Mouse (Mus musculus) hindbrain, embryonic 11.5 days (tissue): ENCODE data around the gene Cox4i1. TPM values are rescaled to one million over a fixed set of nuclear protein-coding genes. Genes with fewer than 3 reads are reported as not detected.

ENCODE experiments used
- ATAC-seq: fragments of 200-750 bp; cut with Nextera tagmentation; 2 replicates; pipeline ENCODE4 v1.8.0; 2017; ENCODE audit warnings: mild to moderate bottlenecking, moderate TSS enrichment, moderate library complexity; ENCODE audit not compliant: low FRiP score
- DNase-seq: peaks from one replicate; pipeline ENCODE4 v3.0.0-alpha.2; 2015; ENCODE audit warnings: low spot score
- H3K27ac ChIP-seq: fragments of 300-500 bp; sonication (generic); 2 replicates; pipeline ENCODE4 v1.5.1; 2014; ENCODE audit warnings: mild to moderate bottlenecking, low read depth, low read length
- H3K27me3 ChIP-seq: fragments of 300-500 bp; sonication (generic); 2 replicates; pipeline ENCODE4 v1.6.1; 2014; ENCODE audit warnings: mild to moderate bottlenecking, low read length, moderate library complexity, mixed read lengths; ENCODE audit not compliant: control insufficient read depth, insufficient read depth
- H3K36me3 ChIP-seq: fragments of 300-500 bp; sonication (generic); 2 replicates; pipeline ENCODE4 v1.6.1; 2014; ENCODE audit warnings: mild to moderate bottlenecking, low read length, moderate library complexity, mixed read lengths; ENCODE audit not compliant: control insufficient read depth, insufficient read depth
- H3K4me1 ChIP-seq: fragments of 300-500 bp; sonication (generic); replicated peaks from 2 replicates; pipeline ENCODE4 v1.6.1; 2014; ENCODE audit warnings: low read length, mixed read lengths; ENCODE audit not compliant: control insufficient read depth, insufficient read depth
- H3K4me2 ChIP-seq: fragments of 300-500 bp; sonication (generic); replicated peaks from 2 replicates; pipeline ENCODE4 v1.6.1; 2014; ENCODE audit warnings: mild to moderate bottlenecking, low read depth, low read length
- H3K4me3 ChIP-seq: fragments of 300-500 bp; sonication (generic); 2 replicates; pipeline ENCODE4 v1.5.1; 2014; ENCODE audit warnings: low read depth, low read length
- H3K9ac ChIP-seq: fragments of 300-500 bp; sonication (generic); 2 replicates; pipeline ENCODE4 v1.6.1; 2014; ENCODE audit warnings: low read depth, low read length
- H3K9me3 ChIP-seq: fragments of 300-500 bp; sonication (generic); 2 replicates; pipeline ENCODE4 v1.6.1; 2016; ENCODE audit warnings: low read length; ENCODE audit not compliant: control insufficient read depth
- WGBS: fragments of 180-500 bp; shearing (Covaris S2); extraction: QIAGEN DNeasy Blood & Tissue Kit; methylation state at CpG from one replicate; pipeline ENCODE4 v1.1.7; 2014; 5-methylcytosine and 5-hydroxymethylcytosine counted together
- polyA plus RNA-seq: library from polyadenylated mRNA; unstranded; fragments of >200 nt; fragmentation: Nextera tagmentation; extraction: Ambion mirVana; gene quantifications from 2 replicates; pipeline ENCODE4 v1.2.1, GENCODE M21; 2014

The Cox4i1 gene
- polyA plus RNA-seq, 1 experiment from 2014 or later: 997 TPM

DNA sequence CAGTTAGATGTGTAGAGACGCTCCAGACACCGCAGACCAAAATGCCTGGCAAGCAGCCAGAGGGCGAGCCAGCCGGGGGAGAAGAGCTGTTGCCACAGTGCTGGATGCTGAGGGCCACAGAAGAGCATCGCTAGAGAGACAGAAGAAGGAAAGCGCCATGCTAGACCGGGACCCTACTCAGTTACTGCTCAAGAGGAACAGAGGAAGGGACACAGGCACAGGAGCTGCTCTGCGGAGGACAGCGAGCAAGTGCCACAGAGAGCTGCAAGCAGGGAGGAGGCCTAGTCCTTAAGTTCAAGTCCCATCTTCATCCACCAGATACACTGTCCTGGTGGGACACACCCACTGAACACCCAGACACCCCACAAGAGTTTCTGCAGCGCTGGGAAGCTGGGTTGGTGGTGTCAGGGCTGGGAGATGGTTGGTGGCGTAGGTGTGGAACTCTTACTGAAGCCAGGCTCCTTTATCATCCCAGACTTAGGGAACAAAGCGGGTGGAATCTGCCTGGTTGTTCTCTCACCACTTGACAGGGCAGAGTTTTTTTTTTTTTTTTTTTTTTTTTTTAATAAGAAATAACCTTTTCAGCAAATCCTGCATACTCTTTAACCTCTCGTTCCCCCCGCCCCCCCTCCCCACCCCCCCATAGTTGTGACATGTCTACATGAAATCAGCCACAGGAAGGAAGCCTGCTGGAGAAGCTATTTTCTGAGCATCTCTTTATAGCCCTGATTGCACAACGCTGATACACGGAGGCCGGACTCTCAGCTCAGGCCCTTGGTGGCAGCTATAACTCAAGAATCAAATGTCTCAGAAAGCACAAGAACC lies 29.3 kb downstream of the Cox4i1 start:
- Histone ChIP-seq H3K27ac (no peak overlapping the region), H3K36me3 (no peaks in the 10 kb centered on the region), H3K4me2 (no peak overlapping the region), H3K4me3 (no peak overlapping the region), H3K9ac (no peak overlapping the region), H3K27me3 (no peaks in the 10 kb centered on the region), H3K9me3 (no peaks in the 10 kb centered on the region), H3K4me1 (peaks cover 3% of the 10 kb centered on the region; the same call in 1 of the 2 replicates)
- DNase-seq (no peak), ATAC-seq (no peak)
- whole genome bisulfite sequencing: 89% methylated on average over 17 of the region's 17 CpGs

DNA sequence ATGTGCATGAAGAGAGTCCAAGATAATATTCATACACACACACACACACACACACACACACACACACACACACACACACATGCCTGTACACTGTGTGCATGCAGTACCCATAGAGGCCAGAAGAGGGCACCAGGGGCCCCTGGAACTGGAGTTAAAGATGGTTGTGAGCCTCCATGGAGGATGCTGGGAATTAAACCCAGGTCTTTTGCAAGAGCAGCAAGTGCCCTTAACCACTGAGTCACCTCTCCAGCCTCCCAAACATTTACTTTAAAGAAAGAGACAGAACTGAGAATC lies 29.9 kb downstream of the Cox4i1 start:
- Histone ChIP-seq H3K9me3 (no peaks in the 10 kb centered on the region), H3K27ac (no peak overlapping the region), H3K27me3 (no peaks in the 10 kb centered on the region), H3K9ac (no peak overlapping the region), H3K36me3 (no peaks in the 10 kb centered on the region), H3K4me2 (no peak overlapping the region), H3K4me3 (no peak overlapping the region), H3K4me1 (peaks cover 3% of the 10 kb centered on the region; the same call in 1 of the 2 replicates)
- ATAC-seq (no peak), DNase-seq (no peak)

DNA sequence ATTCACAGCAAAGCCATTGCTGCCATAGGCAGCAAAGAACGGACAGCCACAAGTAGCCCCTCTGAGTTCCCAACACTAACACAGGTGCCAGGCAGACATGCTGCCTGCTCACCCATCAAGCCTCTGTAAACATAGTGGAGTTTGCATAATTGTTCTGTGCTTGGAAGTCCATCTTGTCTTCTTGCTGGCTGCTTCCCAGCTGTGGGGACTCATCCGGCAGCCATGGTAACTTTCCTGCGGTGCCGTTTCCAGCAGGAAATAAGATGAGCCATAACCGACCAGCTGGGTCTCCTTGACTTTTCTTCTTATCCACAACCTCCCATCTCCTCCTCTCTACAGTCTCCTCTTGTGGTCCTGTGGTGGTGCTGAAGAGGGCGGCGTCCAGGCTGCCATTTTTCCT lies 30.4 kb downstream of the Cox4i1 start:
- H3K4me1 ChIP-seq: peaks cover 3% of the 10 kb centered on the region; the same call in 1 of the 2 replicates
- 95% methylated on average over 7 of the region's 7 CpGs for WGBS
- no peak overlapping the region for H3K4me3 ChIP-seq
- ATAC-seq: no peak
- no peak overlapping the region for H3K9ac ChIP-seq
- no peak for DNase-seq
- no peak overlapping the region for H3K4me2 ChIP-seq
- no peaks in the 10 kb centered on the region for H3K36me3 ChIP-seq
- no peak overlapping the region for H3K27ac ChIP-seq
- H3K27me3 ChIP-seq: no peaks in the 10 kb centered on the region
- H3K9me3 ChIP-seq: no peaks in the 10 kb centered on the region

DNA sequence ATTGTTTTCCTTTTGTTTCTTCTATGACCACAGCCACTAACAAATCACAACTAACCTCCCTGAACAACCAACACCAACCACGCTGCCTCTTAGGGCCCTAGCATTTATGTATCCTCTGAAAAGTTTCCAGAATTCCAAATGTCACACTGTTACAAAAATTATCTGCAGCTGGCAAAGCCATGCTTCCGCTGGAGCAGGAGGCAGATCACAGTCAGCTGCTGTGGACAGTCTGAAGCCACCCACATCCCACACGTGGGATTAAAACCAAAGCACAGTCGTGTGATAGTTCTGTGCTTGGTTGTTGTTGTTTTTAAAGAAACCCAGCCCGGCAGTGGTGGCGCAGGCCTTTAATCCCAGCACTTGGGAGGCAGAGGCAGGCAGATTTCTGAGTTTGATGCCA lies 31.1 kb downstream of the Cox4i1 start:
- H3K4me2 ChIP-seq: no peak overlapping the region
- 81% methylated on average over 6 of the region's 6 CpGs for WGBS

DNA sequence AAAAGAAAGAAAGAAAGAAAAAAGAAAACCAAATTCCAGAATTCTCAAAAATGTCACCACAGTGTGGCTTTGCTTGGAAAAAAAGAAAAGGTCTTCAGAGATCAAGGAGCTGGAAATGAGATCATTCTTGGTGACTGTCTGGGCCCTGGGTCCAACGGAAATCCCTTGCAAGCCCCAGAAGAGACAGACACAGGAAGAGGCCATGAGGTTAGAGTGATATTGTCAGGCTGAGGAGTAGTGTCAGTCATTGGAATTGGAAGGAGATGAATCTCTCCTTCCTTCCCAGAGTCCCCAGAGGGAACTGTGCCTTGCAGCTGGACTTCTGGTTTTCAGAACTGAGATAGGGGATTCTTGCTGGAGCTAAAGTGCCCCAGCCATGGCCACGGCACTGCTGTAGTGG lies 31.5 kb downstream of the Cox4i1 start:
- no peaks in the 10 kb centered on the region for H3K27me3 ChIP-seq
- DNase-seq: no peak
- WGBS: 57% methylated on average over 2 of the region's 2 CpGs
- H3K9me3 ChIP-seq: no peaks in the 10 kb centered on the region
- H3K36me3 ChIP-seq: no peaks in the 10 kb centered on the region
- peaks cover 3% of the 10 kb centered on the region; the same call in 1 of the 2 replicates for H3K4me1 ChIP-seq
- no peak overlapping the region for H3K4me2 ChIP-seq
- ATAC-seq: no peak
- H3K4me3 ChIP-seq: no peak overlapping the region
- no peak overlapping the region for H3K9ac ChIP-seq
- H3K27ac ChIP-seq: no peak overlapping the region

More for the DNA sequence above, 31.1 kb downstream of the Cox4i1 start:
- no peak overlapping the region for H3K9ac ChIP-seq
- DNase-seq (no peak), ATAC-seq (no peak)
- H3K9me3 ChIP-seq: no peaks in the 10 kb centered on the region
- H3K27ac ChIP-seq: no peak overlapping the region
- H3K27me3 ChIP-seq: no peaks in the 10 kb centered on the region
- no peak overlapping the region for H3K4me3 ChIP-seq
- H3K4me1 ChIP-seq: peaks cover 3% of the 10 kb centered on the region; the same call in 1 of the 2 replicates
- H3K36me3 ChIP-seq: no peaks in the 10 kb centered on the region

DNA sequence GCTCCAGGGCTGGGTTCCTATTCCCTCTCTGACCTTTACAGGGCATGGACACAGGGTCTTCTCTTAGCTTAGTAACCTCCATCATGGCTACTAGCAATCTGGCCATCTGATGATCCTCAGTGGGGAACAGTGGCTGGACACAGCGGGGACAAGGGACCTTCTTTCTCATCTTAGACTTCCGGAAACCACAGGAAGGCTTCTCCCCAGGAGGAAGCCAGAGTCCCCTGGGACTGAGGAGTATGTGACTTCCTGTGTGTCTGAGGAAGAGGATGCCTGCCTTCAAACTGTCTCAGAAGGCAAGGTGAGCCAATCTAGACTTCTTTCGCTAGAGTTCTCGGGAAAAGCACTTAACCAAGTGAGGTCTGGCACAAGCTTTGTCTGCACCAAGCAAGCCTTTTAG lies 32.0 kb downstream of the Cox4i1 start:
- H3K9me3 ChIP-seq: no peaks in the 10 kb centered on the region
- H3K4me1 ChIP-seq: peaks cover 3% of the 10 kb centered on the region; the same call in 1 of the 2 replicates
- no peak for ATAC-seq
- DNase-seq: no peak
- no peak overlapping the region for H3K27ac ChIP-seq
- H3K27me3 ChIP-seq: no peaks in the 10 kb centered on the region
- no peak overlapping the region for H3K4me2 ChIP-seq
- 86% methylated on average over 4 of the region's 4 CpGs for WGBS
- H3K9ac ChIP-seq: no peak overlapping the region
- no peak overlapping the region for H3K4me3 ChIP-seq
- no peaks in the 10 kb centered on the region for H3K36me3 ChIP-seq

DNA sequence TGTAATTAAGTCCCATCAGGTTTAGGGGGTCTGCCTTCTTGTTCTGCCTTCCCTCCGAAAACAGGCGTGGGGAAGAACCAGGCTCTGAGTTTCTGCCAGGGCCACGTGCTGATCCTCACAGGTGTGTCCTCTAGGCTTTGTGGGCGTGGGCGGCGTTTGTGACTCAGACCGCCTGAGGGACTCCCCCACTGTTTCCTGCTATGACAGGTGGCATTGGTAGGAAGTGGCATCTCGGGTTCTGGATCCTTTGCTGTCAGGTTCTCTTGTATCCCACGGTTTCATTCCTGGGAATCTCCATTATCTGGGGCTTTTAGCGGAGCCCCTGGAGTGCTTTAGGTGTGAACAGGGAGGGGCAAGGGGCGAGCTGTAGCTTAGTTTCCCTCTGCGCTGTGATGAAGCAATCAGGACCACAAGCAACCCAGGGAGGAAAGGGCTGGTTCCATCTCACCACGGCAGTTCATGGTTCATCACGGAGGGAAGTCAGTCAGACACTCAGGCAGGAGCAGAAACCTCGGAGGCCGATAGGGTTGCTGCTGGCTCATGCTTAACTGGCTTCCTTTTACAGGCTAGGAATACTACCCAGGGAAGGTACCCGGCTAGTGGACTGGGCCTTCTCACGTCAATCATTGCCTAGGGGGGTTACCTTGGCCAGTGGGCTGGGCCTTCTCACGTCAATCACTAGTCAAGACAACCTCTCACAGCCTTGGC lies 33.9 kb downstream of the Cox4i1 start:
- DNase-seq (no peak), ATAC-seq (no peak)
- Histone ChIP-seq H3K36me3 (no peaks in the 10 kb centered on the region), H3K4me2 (no peak overlapping the region), H3K4me3 (no peak overlapping the region), H3K9ac (no peak overlapping the region), H3K27me3 (no peaks in the 10 kb centered on the region), H3K27ac (no peak overlapping the region), H3K4me1 (no peaks in the 10 kb centered on the region), H3K9me3 (no peaks in the 10 kb centered on the region)
- 68% methylated on average over 19 of the region's 19 CpGs for WGBS

DNA sequence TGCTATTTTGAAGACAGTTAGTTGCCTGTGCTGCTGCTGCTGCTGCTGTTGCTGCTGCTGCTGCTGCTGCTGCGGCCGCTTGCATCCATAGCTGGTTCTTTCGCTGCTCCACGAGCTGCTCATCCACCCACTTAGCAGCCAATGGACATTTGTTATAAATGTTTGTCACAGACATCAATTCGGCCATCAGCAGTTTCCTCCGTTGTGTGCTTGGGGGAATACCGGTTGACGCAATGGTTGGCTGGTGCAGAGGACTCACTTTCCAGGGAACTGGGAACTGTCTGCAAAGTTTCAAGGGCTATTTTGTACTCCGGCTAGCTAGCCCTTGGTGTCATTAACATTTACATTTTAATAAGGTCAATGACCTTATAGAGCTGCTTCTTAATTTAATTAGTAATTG lies 36.2 kb downstream of the Cox4i1 start:
- Histone ChIP-seq H3K9me3 (no peaks in the 10 kb centered on the region), H3K27ac (no peak overlapping the region), H3K4me3 (no peak overlapping the region), H3K36me3 (no peaks in the 10 kb centered on the region), H3K9ac (no peak overlapping the region), H3K4me1 (no peaks in the 10 kb centered on the region), H3K4me2 (no peak overlapping the region), H3K27me3 (no peaks in the 10 kb centered on the region)
- WGBS: 65% methylated on average over 9 of the region's 9 CpGs
- DNase-seq (no peak), ATAC-seq (no peak)

DNA sequence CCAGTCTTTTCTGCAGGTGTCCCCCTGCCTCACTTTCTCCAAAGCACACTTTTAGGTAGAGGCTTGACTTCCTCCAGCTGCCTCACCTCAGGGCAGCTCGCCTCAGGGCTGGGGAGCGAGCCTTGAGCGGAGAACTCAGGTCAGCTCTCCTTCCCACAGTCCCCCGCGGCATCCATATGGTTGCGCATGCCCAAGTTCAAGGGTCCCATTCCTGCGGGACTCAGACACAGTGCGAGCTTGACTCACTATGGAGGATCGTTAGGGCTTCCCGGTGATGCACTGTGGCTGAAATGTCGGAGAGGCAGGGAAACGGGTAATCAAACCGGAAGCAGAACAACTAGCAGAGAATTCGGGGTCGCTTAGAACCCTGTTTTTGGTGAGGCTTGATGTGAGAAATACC lies 37.1 kb downstream of the Cox4i1 start:
- no peak overlapping the region for H3K4me3 ChIP-seq
- 82% methylated on average over 15 of the region's 15 CpGs for WGBS
- no peak overlapping the region for H3K4me2 ChIP-seq
- ATAC-seq (no peak), DNase-seq (no peak)
- H3K9me3 ChIP-seq: no peaks in the 10 kb centered on the region
- no peak overlapping the region for H3K9ac ChIP-seq
- H3K27ac ChIP-seq: no peak overlapping the region
- H3K4me1 ChIP-seq: no peaks in the 10 kb centered on the region
- no peaks in the 10 kb centered on the region for H3K36me3 ChIP-seq
- H3K27me3 ChIP-seq: no peaks in the 10 kb centered on the region
